Mouse (Mus musculus) limb, embryonic 12.5 days (tissue): Measurements from ENCODE around the gene Gabra5. TPM values are rescaled to one million over a fixed set of nuclear protein-coding genes. Genes with fewer than 3 reads are reported as not detected.

ENCODE experiments used
- ATAC-seq: fragments of 200-750 bp; cut with Nextera tagmentation; 2 replicates; pipeline ENCODE4 v1.8.0; 2017; ENCODE audit warnings: low read depth, moderate TSS enrichment; ENCODE audit not compliant: insufficient number of reproducible peaks, insufficient read depth, low FRiP score, low TSS enrichment
- H3K27ac ChIP-seq: fragments of 300-500 bp; sonication (generic); 2 replicates; pipeline ENCODE4 v1.5.1; 2016; ENCODE audit warnings: mild to moderate bottlenecking, moderate library complexity
- H3K27me3 ChIP-seq: fragments of 300-500 bp; sonication (generic); 2 replicates; pipeline ENCODE4 v1.6.1; 2016; ENCODE audit warnings: mild to moderate bottlenecking, moderate library complexity
- H3K36me3 ChIP-seq: fragments of 300-500 bp; sonication (generic); 2 replicates; pipeline ENCODE4 v1.6.1; 2016; ENCODE audit warnings: mild to moderate bottlenecking, moderate library complexity
- H3K4me1 ChIP-seq: fragments of 300-500 bp; sonication (generic); replicated peaks from 2 replicates; pipeline ENCODE4 v1.6.1; 2016
- H3K4me2 ChIP-seq: fragments of 300-500 bp; sonication (generic); 2 replicates; pipeline ENCODE4 v1.6.1; 2016; ENCODE audit warnings: mild to moderate bottlenecking, moderate library complexity
- H3K4me3 ChIP-seq: fragments of 300-500 bp; sonication (generic); replicated peaks from 2 replicates; pipeline ENCODE4 v1.5.1; 2016; ENCODE audit warnings: mild to moderate bottlenecking
- H3K9ac ChIP-seq: fragments of 300-500 bp; sonication (generic); replicated peaks from 2 replicates; pipeline ENCODE4 v1.6.1; 2016; ENCODE audit warnings: mild to moderate bottlenecking, moderate library complexity
- H3K9me3 ChIP-seq: fragments of 300-500 bp; sonication (generic); 2 replicates; pipeline ENCODE4 v1.6.1; 2016; ENCODE audit warnings: mild to moderate bottlenecking, moderate library complexity
- WGBS: fragments of 180-500 bp; shearing (Covaris S2); methylation state at CpG from one replicate; pipeline ENCODE4 v1.1.7; 2016; 5-methylcytosine and 5-hydroxymethylcytosine counted together
- polyA plus RNA-seq: library from polyadenylated mRNA; unstranded; fragments of >200 nt; fragmentation: Nextera tagmentation; extraction: Ambion mirVana; gene quantifications from 2 replicates; pipeline ENCODE4 v1.2.1, GENCODE M21; 2016

Gene Gabra5
- polyA plus RNA-seq, 1 experiment from 2014 or later: 0.15 TPM

- H3K4me3 ChIP-seq: peak within 1 kb of the TSS; percentile 57
- H3K36me3 ChIP-seq: no peaks in the 10 kb centered on the region
- 0 out of 2 replicates have a peak within 1 kb of the TSS, but pooled peaks have one; percentile 34 for H3K9ac ChIP-seq
- no peaks in the 10 kb centered on the region for H3K9me3 ChIP-seq
- H3K4me1 ChIP-seq: peaks cover 10% of the 10 kb centered on the region
- peak within 1 kb of the TSS; percentile 94 for H3K4me2 ChIP-seq
- 1% methylated on average over 66 of the region's 71 CpGs for WGBS
- no peak within 1 kb of the TSS for H3K27ac ChIP-seq
- peaks cover 39% of the 10 kb centered on the region for H3K27me3 ChIP-seq
- ATAC-seq: peak; percentile 69; the same call in 1 of the 2 replicates
These were observed 123.1 kb downstream of the Gabra5 start, which contains the start of gene Gabrg3 for GRCm38 (mm10) chr7:57386517-57387340. Gene Gabrg3, minus strand, starts transcription at chr7:57387188.

GRCm38 (mm10) chr7:57384112-57384511 is 125.7 kb downstream of the Gabra5 start:
- H3K4me1 ChIP-seq: peaks cover 10% of the 10 kb centered on the region
- H3K4me2 ChIP-seq: no peak overlapping the region
- WGBS: 33% methylated on average over 4 of the region's 4 CpGs
- no peak overlapping the region for H3K9ac ChIP-seq
- H3K27ac ChIP-seq: no peak overlapping the region
- no peak overlapping the region for H3K4me3 ChIP-seq
- H3K36me3 ChIP-seq: no peaks in the 10 kb centered on the region
- H3K9me3 ChIP-seq: no peaks in the 10 kb centered on the region
- H3K27me3 ChIP-seq: peaks cover 39% of the 10 kb centered on the region
- no peak for ATAC-seq

GRCm38 (mm10) chr7:57366013-57366390 is 143.9 kb downstream of the Gabra5 start:
- no peak for ATAC-seq
- Histone ChIP-seq H3K36me3 (no peaks in the 10 kb centered on the region), H3K9me3 (no peaks in the 10 kb centered on the region), H3K9ac (no peak overlapping the region), H3K4me3 (no peak overlapping the region), H3K27ac (no peak overlapping the region), H3K27me3 (no peaks in the 10 kb centered on the region), H3K4me1 (no peaks in the 10 kb centered on the region), H3K4me2 (no peak overlapping the region)
- 82% methylated on average over 5 of the region's 5 CpGs for WGBS

- Histone ChIP-seq H3K27me3 (no peaks in the 10 kb centered on the region), H3K4me2 (no peak overlapping the region), H3K9ac (no peak overlapping the region), H3K27ac (no peak overlapping the region), H3K4me1 (no peaks in the 10 kb centered on the region), H3K9me3 (no peaks in the 10 kb centered on the region), H3K36me3 (no peaks in the 10 kb centered on the region), H3K4me3 (no peak overlapping the region)
- ATAC-seq: no peak
- 80% methylated on average over 5 of the region's 5 CpGs for WGBS
These were observed 144.5 kb downstream of the Gabra5 start for GRCm38 (mm10) chr7:57365134-57366012.

- 80% methylated on average over 6 of the region's 6 CpGs for WGBS
- Histone ChIP-seq H3K36me3 (no peaks in the 10 kb centered on the region), H3K9me3 (no peaks in the 10 kb centered on the region), H3K4me2 (no peak overlapping the region), H3K4me1 (no peaks in the 10 kb centered on the region), H3K9ac (no peak overlapping the region), H3K4me3 (no peak overlapping the region), H3K27ac (no peak overlapping the region), H3K27me3 (no peaks in the 10 kb centered on the region)
- no peak for ATAC-seq
These were observed 146.0 kb downstream of the Gabra5 start for GRCm38 (mm10) chr7:57363812-57364211.

- H3K9me3 ChIP-seq: no peaks in the 10 kb centered on the region
- H3K4me2 ChIP-seq: no peak overlapping the region
- no peak overlapping the region for H3K4me3 ChIP-seq
- H3K36me3 ChIP-seq: no peaks in the 10 kb centered on the region
- no peak overlapping the region for H3K9ac ChIP-seq
- no peak overlapping the region for H3K27ac ChIP-seq
- 75% methylated on average over 6 of the region's 6 CpGs for WGBS
- no peak for ATAC-seq
- H3K4me1 ChIP-seq: no peaks in the 10 kb centered on the region
- no peaks in the 10 kb centered on the region for H3K27me3 ChIP-seq
These were observed 151.9 kb downstream of the Gabra5 start for GRCm38 (mm10) chr7:57357871-57358540.

Other genes with a start within 250 kb of the Gabra5 start
- gene Gabrg3, start 122.9 kb downstream of the Gabra5 start, polyA plus RNA-seq: 0.28 and 0.42 TPM in 2 replicates
- gene Gabrb3, start 90.4 kb downstream of the Gabra5 start, polyA plus RNA-seq: 0.60 and 0.90 TPM in 2 replicates